Mouse (Mus musculus) heart, embryonic 14.5 days (tissue): ENCODE measurements around the gene Pipox. TPM values are rescaled to one million over a fixed set of nuclear protein-coding genes. Genes with fewer than 3 reads are reported as not detected.
A peak's percentile ranks its signal among the peaks of the same experiment; 100 is the strongest.

Experiments
- ATAC-seq: fragments of 200-750 bp; cut with Nextera tagmentation; 2 replicates; pipeline ENCODE4 v1.8.0; 2017; ENCODE audit warnings: low read depth, moderate TSS enrichment; ENCODE audit not compliant: insufficient number of reproducible peaks, insufficient read depth, low FRiP score
- H3K27ac ChIP-seq, 2 experiments: fragments of 200-500 bp in 1 of 2; fragments of 300-500 bp in 1 of 2; sonication (generic) in 1 of 2; replicated peaks in 1 of 2; 2 replicates each; pipeline ENCODE4 v1.5.1; 2012 to 2014; ENCODE audit warnings: low read depth in 2 of 2, low read length in 2 of 2, control low read depth in 1 of 2, mild to moderate bottlenecking in 1 of 2, mixed read lengths in 1 of 2; ENCODE audit not compliant: control insufficient read depth in 1 of 2, insufficient read depth in 1 of 2
- H3K27me3 ChIP-seq: fragments of 300-500 bp; sonication (generic); 2 replicates; pipeline ENCODE4 v1.6.1; 2014; ENCODE audit warnings: mild to moderate bottlenecking, low read length, control low read depth; ENCODE audit not compliant: control insufficient read depth, insufficient read depth
- H3K36me3 ChIP-seq: fragments of 300-500 bp; sonication (generic); 2 replicates; pipeline ENCODE4 v1.6.1; 2014; ENCODE audit warnings: mild to moderate bottlenecking, control low read depth, low read length, mixed read lengths; ENCODE audit not compliant: control insufficient read depth, insufficient read depth
- H3K4me1 ChIP-seq, 2 experiments: fragments of 200-500 bp in 1 of 2; fragments of 300-500 bp in 1 of 2; sonication (generic) in 1 of 2; 2 replicates each; pipeline ENCODE4 v1.6.1; 2012 to 2014; ENCODE audit warnings: low read length in 2 of 2, control low read depth in 1 of 2, mixed read lengths in 1 of 2; ENCODE audit not compliant: control insufficient read depth in 2 of 2, insufficient read depth in 2 of 2
- H3K4me2 ChIP-seq: fragments of 300-500 bp; sonication (generic); 2 replicates; pipeline ENCODE4 v1.6.1; 2014; ENCODE audit warnings: mild to moderate bottlenecking, low read length
- H3K4me3 ChIP-seq, 2 experiments: fragments of 200-500 bp in 1 of 2; fragments of 300-500 bp in 1 of 2; sonication (generic) in 1 of 2; 2 replicates each; pipeline ENCODE4 v1.5.1; 2012 to 2014; ENCODE audit warnings: low read length in 2 of 2, mild to moderate bottlenecking in 2 of 2, control low read depth in 1 of 2, low read depth in 1 of 2, moderate library complexity in 1 of 2; ENCODE audit not compliant: control insufficient read depth in 1 of 2, insufficient read depth in 1 of 2
- H3K9ac ChIP-seq: fragments of 300-500 bp; sonication (generic); 2 replicates; pipeline ENCODE4 v1.6.1; 2014; ENCODE audit warnings: mild to moderate bottlenecking, low read length
- H3K9me3 ChIP-seq: fragments of 300-500 bp; sonication (generic); 2 replicates; pipeline ENCODE4 v1.6.1; 2016; ENCODE audit warnings: low read length, control low read depth; ENCODE audit not compliant: control insufficient read depth
- WGBS: fragments of 180-500 bp; shearing (Covaris S2); extraction: QIAGEN DNeasy Blood & Tissue Kit; methylation state at CpG from one replicate; pipeline ENCODE4 v1.1.7; 2014; 5-methylcytosine and 5-hydroxymethylcytosine counted together
- polyA plus RNA-seq: library from polyadenylated mRNA; unstranded; fragments of >200 nt; fragmentation: Nextera tagmentation; extraction: Ambion mirVana; gene quantifications from 2 replicates; pipeline ENCODE4 v1.2.1, GENCODE M21; 2014

The Pipox gene
- polyA plus RNA-seq, 1 experiment from 2014 or later = 3.8 TPM

DNA sequence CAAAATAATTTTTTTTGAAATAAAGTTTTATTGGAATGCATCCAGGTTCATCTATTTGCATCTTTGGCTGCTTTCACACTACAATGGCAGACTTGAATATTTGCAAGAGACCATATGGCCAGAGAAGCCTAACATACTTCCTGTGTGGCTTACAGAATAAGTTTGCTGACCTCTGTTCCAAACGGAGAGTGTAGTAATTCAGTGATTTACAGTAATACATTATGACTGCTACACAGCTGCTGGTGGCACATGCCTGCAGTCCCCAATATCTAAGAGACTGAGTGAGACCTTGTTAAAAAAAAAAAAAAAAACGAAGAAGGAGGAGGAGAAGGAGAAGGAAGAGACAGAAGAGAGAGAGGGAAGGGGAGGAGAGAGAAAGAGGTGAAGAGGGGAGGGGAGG, 4.4 kb downstream of the Pipox start:
- H3K27ac ChIP-seq = no peak overlapping the region
- no peak overlapping the region for H3K4me2 ChIP-seq
- H3K36me3 ChIP-seq = no peaks in the 10 kb centered on the region
- H3K27me3 ChIP-seq = no peaks in the 10 kb centered on the region
- peaks cover 42 to 51% of the 10 kb centered on the region in 2 experiments for H3K4me1 ChIP-seq
- no peak for ATAC-seq
- no peak overlapping the region for H3K4me3 ChIP-seq
- H3K9me3 ChIP-seq = no peaks in the 10 kb centered on the region
- WGBS = 38% methylated on average over 1 of the region's 2 CpGs
- no peak overlapping the region for H3K9ac ChIP-seq

DNA sequence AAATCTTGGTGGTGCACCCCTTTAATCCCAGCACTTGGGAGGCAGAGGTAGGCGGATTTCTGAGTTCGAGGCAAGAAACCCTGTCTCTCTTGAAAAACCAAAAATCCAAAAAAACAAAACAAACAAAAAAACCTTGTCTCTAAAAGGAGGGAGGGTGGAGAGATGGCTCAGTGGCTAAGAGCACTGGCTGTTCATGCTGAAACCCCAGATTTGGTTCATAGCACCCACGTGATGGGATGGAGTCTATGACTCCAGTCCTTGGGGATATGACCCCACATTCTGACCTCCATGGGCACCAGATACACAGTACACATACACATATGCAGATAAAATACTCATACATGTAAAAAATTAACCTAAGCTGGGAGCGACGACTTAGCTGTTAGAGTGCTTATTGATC, 5.0 kb downstream of the Pipox start:
- H3K27ac ChIP-seq = no peak overlapping the region
- no peak overlapping the region for H3K9ac ChIP-seq
- ATAC-seq = no peak
- H3K36me3 ChIP-seq = no peaks in the 10 kb centered on the region
- no peak overlapping the region for H3K4me2 ChIP-seq
- H3K4me1 ChIP-seq = peaks cover 40 to 51% of the 10 kb centered on the region in 2 experiments
- no peaks in the 10 kb centered on the region for H3K9me3 ChIP-seq
- 91% methylated on average over 5 of the region's 5 CpGs for WGBS
- no peaks in the 10 kb centered on the region for H3K27me3 ChIP-seq
- H3K4me3 ChIP-seq = no peak overlapping the region

DNA sequence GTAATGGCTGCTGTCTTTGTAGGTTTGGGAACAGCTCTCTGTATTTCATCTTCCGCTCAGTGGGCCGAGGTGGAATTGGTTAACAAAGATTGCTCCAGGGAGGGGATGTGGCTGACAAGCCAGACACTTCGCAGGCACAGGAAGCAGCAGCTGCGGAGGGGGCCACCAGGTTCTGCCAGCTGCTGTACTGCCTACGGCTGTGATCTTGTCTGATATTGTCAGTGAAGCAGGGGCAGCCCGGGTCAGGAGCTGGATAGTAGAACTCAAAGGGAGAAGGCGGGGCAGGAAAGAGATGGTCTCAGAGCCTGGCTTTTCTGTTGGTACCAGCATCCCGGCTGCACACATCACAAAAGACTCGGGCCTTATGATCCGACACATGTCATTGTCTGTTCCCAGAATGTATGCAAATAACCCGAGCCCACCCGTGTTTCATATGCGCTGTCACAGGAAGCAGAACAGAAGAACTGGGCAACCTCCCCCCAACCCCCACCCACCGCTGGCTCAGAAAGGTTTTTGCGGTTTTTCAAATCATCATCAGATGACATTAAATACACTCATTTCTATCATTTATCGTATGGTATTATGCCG, 6.4 kb downstream of the Pipox start:
- WGBS = 35% methylated on average over 17 of the region's 17 CpGs
- H3K4me1 ChIP-seq = peaks cover 30 to 40% of the 10 kb centered on the region in 2 experiments
- no peaks in the 10 kb centered on the region for H3K9me3 ChIP-seq
- no peak overlapping the region for H3K4me3 ChIP-seq
- H3K27me3 ChIP-seq = no peaks in the 10 kb centered on the region
- no peak overlapping the region for H3K27ac ChIP-seq
- H3K36me3 ChIP-seq = no peaks in the 10 kb centered on the region
- ATAC-seq = peak; percentile 25; the same call in 1 of the 2 replicates
- H3K4me2 ChIP-seq = peak overlapping the region; percentile 36; the same call in 1 of the 2 replicates
- H3K9ac ChIP-seq = peak overlapping the region; percentile 10; the same call in 1 of the 2 replicates

DNA sequence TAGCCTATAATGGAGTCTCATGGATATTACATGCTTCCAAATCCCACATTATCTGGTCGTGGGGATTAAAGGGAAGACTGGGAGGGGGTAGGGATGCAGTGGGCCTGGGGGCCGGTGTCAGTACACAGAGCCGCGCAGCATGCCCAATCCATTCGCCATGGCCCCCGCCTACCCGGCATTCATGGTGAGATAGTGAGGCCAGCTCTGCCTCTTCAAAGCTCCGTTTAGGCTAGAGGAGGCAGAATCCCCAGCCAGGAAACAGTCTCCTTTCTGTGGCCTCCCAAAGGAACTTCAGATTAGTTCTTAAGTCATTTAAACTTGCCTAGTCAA, 8.7 kb downstream of the Pipox start:
- no peaks in the 10 kb centered on the region for H3K9me3 ChIP-seq
- WGBS = 39% methylated on average over 8 of the region's 8 CpGs
- peak overlapping the region; percentile 83 for H3K27ac ChIP-seq
- peaks cover 30 to 40% of the 10 kb centered on the region in 2 experiments for H3K4me1 ChIP-seq
- no peak for ATAC-seq
- H3K4me2 ChIP-seq = peak overlapping the region; percentile 43
- peak overlapping the region; percentile 44 for H3K9ac ChIP-seq
- no peaks in the 10 kb centered on the region for H3K36me3 ChIP-seq
- no peaks in the 10 kb centered on the region for H3K27me3 ChIP-seq
- H3K4me3 ChIP-seq = no peak overlapping the region

DNA sequence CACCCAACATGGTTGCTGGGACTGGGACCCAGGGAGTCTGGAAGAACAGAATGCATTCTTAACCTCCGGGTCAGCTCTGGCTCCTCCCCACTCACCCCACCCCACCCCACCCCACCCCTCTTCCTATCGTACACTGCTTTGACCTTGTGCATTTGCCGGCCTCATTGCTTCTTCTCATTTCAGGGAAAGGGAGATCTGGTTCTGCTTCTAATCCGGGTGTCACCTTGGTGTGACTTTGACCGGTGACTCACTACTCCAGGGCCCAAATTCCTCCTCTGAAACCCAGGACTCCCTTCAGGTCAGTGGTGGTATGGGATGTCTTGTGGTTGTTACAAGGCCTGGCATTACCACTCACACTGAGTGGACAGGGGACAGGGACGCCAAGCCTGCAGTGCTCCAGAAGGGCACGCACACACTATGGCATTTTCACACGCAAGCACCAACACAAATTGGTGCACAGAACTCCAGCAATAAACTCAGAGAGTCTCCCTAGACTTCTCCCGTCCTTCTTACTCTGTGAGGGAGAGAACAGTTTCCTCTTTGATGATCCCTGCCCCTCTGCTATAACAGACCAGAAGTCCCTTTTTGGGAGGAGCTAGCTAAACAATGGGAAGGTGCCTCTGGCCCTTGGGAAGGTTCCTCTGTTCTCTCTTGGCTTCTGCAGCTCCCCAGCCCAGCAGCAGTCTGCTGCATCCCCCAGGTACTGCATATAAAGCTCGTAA, 9.2 kb downstream of the Pipox start:
- Histone ChIP-seq H3K4me1 (peaks cover 30 to 40% of the 10 kb centered on the region in 2 experiments), H3K4me3 (peak overlapping the region in 1 of 2 experiments; percentile 10; a peak in 1 of 4 replicates), H3K27me3 (no peaks in the 10 kb centered on the region), H3K4me2 (peak overlapping the region; percentile 43), H3K36me3 (no peaks in the 10 kb centered on the region), H3K9ac (peak overlapping the region; percentile 44), H3K27ac (peak overlapping the region; percentile 83), H3K9me3 (no peaks in the 10 kb centered on the region)
- ATAC-seq = no peak
- 28% methylated on average over 10 of the region's 10 CpGs for WGBS

DNA sequence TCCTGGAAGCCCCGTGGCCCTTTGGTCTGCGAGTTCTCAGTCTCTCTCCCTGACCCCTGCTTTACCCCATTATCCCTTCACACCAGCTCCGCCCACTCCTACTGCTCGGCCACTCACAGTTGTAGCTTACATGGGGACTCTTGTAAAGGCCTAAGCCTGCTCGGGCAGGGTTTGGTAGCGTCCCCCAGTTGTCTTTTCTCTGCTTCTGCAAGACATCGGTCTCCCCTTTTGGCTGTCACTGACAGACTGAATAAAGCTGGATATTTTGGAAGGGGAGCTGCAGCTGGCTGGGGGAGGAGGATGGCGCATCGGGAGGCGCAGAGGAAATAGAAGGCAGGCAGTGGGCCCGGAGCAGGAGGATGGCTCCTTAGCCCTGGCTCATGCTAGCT, 17.1 kb downstream of the Pipox start:
- peak overlapping the region; percentile 91 to 94 for H3K27ac ChIP-seq
- H3K9me3 ChIP-seq = no peaks in the 10 kb centered on the region
- 40% methylated on average over 11 of the region's 11 CpGs for WGBS
- peak overlapping the region; percentile 54 for H3K4me2 ChIP-seq
- ATAC-seq = peak; percentile 34; the same call in 1 of the 2 replicates
- no peak overlapping the region for H3K4me3 ChIP-seq
- H3K36me3 ChIP-seq = no peaks in the 10 kb centered on the region
- peaks cover 32 to 41% of the 10 kb centered on the region in 2 experiments for H3K4me1 ChIP-seq
- H3K9ac ChIP-seq = peak overlapping the region; percentile 54
- no peaks in the 10 kb centered on the region for H3K27me3 ChIP-seq

DNA sequence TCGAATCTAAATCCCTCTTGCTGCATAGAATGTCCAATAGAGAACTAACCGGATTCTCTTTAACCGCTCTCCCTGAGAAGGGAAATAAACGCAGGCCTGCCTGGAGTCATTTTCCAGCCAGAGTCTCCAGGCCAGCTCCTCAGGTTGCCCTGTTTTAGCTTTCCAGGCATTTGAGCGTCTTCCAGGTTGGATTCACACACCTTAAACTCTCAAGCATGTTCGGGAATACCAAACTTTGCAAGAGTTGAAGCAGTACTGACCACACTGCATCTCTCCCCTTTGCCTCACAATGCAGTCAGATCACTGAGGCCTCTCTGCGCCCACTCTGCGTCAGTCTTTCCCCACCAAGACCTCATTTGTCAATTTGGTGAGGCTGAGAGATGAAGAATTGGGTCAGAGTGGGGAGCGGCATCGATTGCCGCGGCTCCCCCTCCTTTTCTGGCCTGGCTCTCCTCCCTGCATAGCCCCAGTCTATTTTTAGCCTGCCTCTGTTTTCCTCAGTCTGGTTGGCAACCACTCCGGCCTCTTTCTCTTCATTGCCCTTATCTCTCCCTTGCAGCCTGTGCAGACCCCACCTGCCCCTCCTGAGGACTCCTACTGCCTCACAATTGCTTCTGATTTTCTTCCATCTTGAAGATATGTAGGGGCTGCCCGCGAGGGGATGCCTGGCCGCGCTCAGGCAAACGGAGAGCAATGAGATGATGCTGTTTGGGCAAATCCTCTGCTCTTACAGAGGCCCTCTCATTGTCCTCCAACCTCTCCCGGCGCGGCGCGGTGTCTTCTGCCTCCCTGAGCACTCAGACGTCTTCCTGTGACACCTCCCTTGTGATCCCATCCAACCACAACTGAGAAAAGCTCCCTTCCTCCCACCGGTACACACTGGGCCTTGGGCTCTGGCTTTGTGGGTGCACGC, 17.8 kb downstream of the Pipox start:
- peak overlapping the region; percentile 91 to 94 for H3K27ac ChIP-seq
- H3K27me3 ChIP-seq = no peaks in the 10 kb centered on the region
- peak; percentile 73 for ATAC-seq
- H3K9me3 ChIP-seq = no peaks in the 10 kb centered on the region
- H3K36me3 ChIP-seq = no peaks in the 10 kb centered on the region
- 27% methylated on average over 26 of the region's 26 CpGs for WGBS
- peaks cover 34 to 46% of the 10 kb centered on the region in 2 experiments for H3K4me1 ChIP-seq
- H3K4me2 ChIP-seq = peak overlapping the region; percentile 54
- H3K9ac ChIP-seq = peak overlapping the region; percentile 59
- no peak overlapping the region for H3K4me3 ChIP-seq
